Mouse (Mus musculus): ENCODE data around the gene Zfp687. TPM values are rescaled to one million over a fixed set of nuclear protein-coding genes. Genes with fewer than 3 reads are reported as not detected.

Gene Zfp687
- total and polyA plus RNA-seq, 2 experiments from 2014 or later = 8.3 to 15.0 TPM

- TF ChIP-seq EP300 (IDR thresholded peaks at IDR 0.05; ENCODE audit: low read depth) (no peak), CTCF (IDR thresholded peaks at IDR 0.05; ENCODE audit: low read depth) (peak; percentile 72)
- Histone ChIP-seq H3K4me2 (ENCODE audit: low read depth, low read length) (no peak overlapping the region), H3K9me3 (replicated peaks; ENCODE audit: control insufficient read depth, low read length) (no peaks in the 10 kb centered on the region), H3K9ac (replicated peaks; ENCODE audit: low read depth, low read length) (no peak overlapping the region), H3K27ac (ENCODE audit: low read depth) (no peak overlapping the region), H3K4me1 (ENCODE audit: control insufficient read depth, insufficient read depth) (peaks cover 19% of the 10 kb centered on the region), H3K4me3 (ENCODE audit: low read depth, low read length) (no peak overlapping the region), H3K27me3 (ENCODE audit: control insufficient read depth, insufficient read depth, low read length) (no peaks in the 10 kb centered on the region), H3K36me3 (replicated peaks; ENCODE audit: control insufficient read depth, insufficient read depth, low read length) (peaks cover 8% of the 10 kb centered on the region)
- ATAC-seq (ENCODE audit: insufficient read depth, low read depth) (peak; percentile 57), DNase-seq (ENCODE audit: low spot score) (peak; percentile 82)
- 31% methylated on average over 3 of the region's 3 CpGs for WGBS
Measured at GRCm38 (mm10) chr3:95053701-95054100, 38.5 kb upstream of the Zfp687 start.

- WGBS = 37% methylated on average over 1 of the region's 1 CpGs
Measured at GRCm38 (mm10) chr3:95052959-95053358, 37.7 kb upstream of the Zfp687 start.

GRCm38 (mm10) chr3:95047914-95048313, 32.7 kb upstream of the Zfp687 start:
- no peaks in the 10 kb centered on the region for H3K27me3 ChIP-seq (ENCODE audit: control insufficient read depth, insufficient read depth, low read length)
- H3K4me2 ChIP-seq (ENCODE audit: low read depth, low read length) = no peak overlapping the region
- no peaks in the 10 kb centered on the region for H3K9me3 ChIP-seq (replicated peaks; ENCODE audit: control insufficient read depth, low read length)
- H3K4me1 ChIP-seq (ENCODE audit: control insufficient read depth, insufficient read depth) = no peaks in the 10 kb centered on the region
- no peaks in the 10 kb centered on the region for H3K36me3 ChIP-seq (replicated peaks; ENCODE audit: control insufficient read depth, insufficient read depth, low read length)
- H3K27ac ChIP-seq (ENCODE audit: low read depth) = no peak overlapping the region
- no peak overlapping the region for H3K9ac ChIP-seq (replicated peaks; ENCODE audit: low read depth, low read length)
- H3K4me3 ChIP-seq (ENCODE audit: low read depth, low read length) = no peak overlapping the region
- DNase-seq (ENCODE audit: low spot score) (no peak), ATAC-seq (ENCODE audit: insufficient read depth, low read depth) (no peak)
- WGBS = 53% methylated on average over 3 of the region's 3 CpGs
- TF ChIP-seq CTCF (IDR thresholded peaks at IDR 0.05; ENCODE audit: low read depth) (no peak), EP300 (IDR thresholded peaks at IDR 0.05; ENCODE audit: low read depth) (no peak)

More at GRCm38 (mm10) chr3:95052959-95053358, 37.7 kb upstream of the Zfp687 start:
- H3K36me3 ChIP-seq (replicated peaks; ENCODE audit: control insufficient read depth, insufficient read depth, low read length) = peaks cover under 1% of the 10 kb centered on the region; the same call in 1 of the 2 replicates
- H3K9me3 ChIP-seq (replicated peaks; ENCODE audit: control insufficient read depth, low read length) = no peaks in the 10 kb centered on the region
- ATAC-seq (ENCODE audit: insufficient read depth, low read depth) (no peak), DNase-seq (ENCODE audit: low spot score) (peak; percentile 41)
- H3K9ac ChIP-seq (replicated peaks; ENCODE audit: low read depth, low read length) = no peak overlapping the region
- H3K27ac ChIP-seq (ENCODE audit: low read depth) = no peak overlapping the region
- no peaks in the 10 kb centered on the region for H3K27me3 ChIP-seq (ENCODE audit: control insufficient read depth, insufficient read depth, low read length)
- H3K4me2 ChIP-seq (ENCODE audit: low read depth, low read length) = no peak overlapping the region
- TF ChIP-seq EP300 (IDR thresholded peaks at IDR 0.05; ENCODE audit: low read depth) (no peak), CTCF (IDR thresholded peaks at IDR 0.05; ENCODE audit: low read depth) (peak; percentile 81)
- peaks cover 19% of the 10 kb centered on the region for H3K4me1 ChIP-seq (ENCODE audit: control insufficient read depth, insufficient read depth)
- H3K4me3 ChIP-seq (ENCODE audit: low read depth, low read length) = no peak overlapping the region

- Histone ChIP-seq H3K4me1 (ENCODE audit: control insufficient read depth, insufficient read depth) (peaks cover 2% of the 10 kb centered on the region; the same call in 1 of the 2 replicates), H3K27ac (ENCODE audit: low read depth) (no peak overlapping the region), H3K36me3 (replicated peaks; ENCODE audit: control insufficient read depth, insufficient read depth, low read length) (no peaks in the 10 kb centered on the region), H3K9me3 (replicated peaks; ENCODE audit: control insufficient read depth, low read length) (no peaks in the 10 kb centered on the region), H3K9ac (replicated peaks; ENCODE audit: low read depth, low read length) (no peak overlapping the region), H3K4me3 (ENCODE audit: low read depth, low read length) (no peak overlapping the region), H3K27me3 (ENCODE audit: control insufficient read depth, insufficient read depth, low read length) (no peaks in the 10 kb centered on the region), H3K4me2 (ENCODE audit: low read depth, low read length) (no peak overlapping the region)
- ATAC-seq (ENCODE audit: insufficient read depth, low read depth) = no peak
- TF ChIP-seq EP300 (IDR thresholded peaks at IDR 0.05; ENCODE audit: low read depth) (no peak), CTCF (IDR thresholded peaks at IDR 0.05; ENCODE audit: low read depth) (no peak)
- WGBS = 71% methylated on average over 11 of the region's 11 CpGs
- no peak for DNase-seq (ENCODE audit: low spot score)
Measured at GRCm38 (mm10) chr3:95046462-95047057, 31.3 kb upstream of the Zfp687 start.

GRCm38 (mm10) chr3:95043251-95043650, 28.0 kb upstream of the Zfp687 start:
- H3K9me3 ChIP-seq (replicated peaks; ENCODE audit: control insufficient read depth, low read length) = no peaks in the 10 kb centered on the region
- no peak overlapping the region for H3K4me2 ChIP-seq (ENCODE audit: low read depth, low read length)
- ATAC-seq (ENCODE audit: insufficient read depth, low read depth) = no peak
- H3K27me3 ChIP-seq (ENCODE audit: control insufficient read depth, insufficient read depth, low read length) = no peaks in the 10 kb centered on the region
- H3K36me3 ChIP-seq (replicated peaks; ENCODE audit: control insufficient read depth, insufficient read depth, low read length) = 0 out of 2 replicates have a peak, but pooled peaks cover 4% of the 10 kb centered on the region
- H3K4me1 ChIP-seq (ENCODE audit: control insufficient read depth, insufficient read depth) = peaks cover 6% of the 10 kb centered on the region; the same call in 1 of the 2 replicates
- DNase-seq (ENCODE audit: low spot score) = no peak
- H3K9ac ChIP-seq (replicated peaks; ENCODE audit: low read depth, low read length) = no peak overlapping the region
- no peak overlapping the region for H3K27ac ChIP-seq (ENCODE audit: low read depth)
- WGBS = 64% methylated on average over 6 of the region's 6 CpGs
- TF ChIP-seq CTCF (IDR thresholded peaks at IDR 0.05; ENCODE audit: low read depth) (no peak), EP300 (IDR thresholded peaks at IDR 0.05; ENCODE audit: low read depth) (no peak)
- H3K4me3 ChIP-seq (ENCODE audit: low read depth, low read length) = no peak overlapping the region

- Histone ChIP-seq H3K4me2 (ENCODE audit: low read depth, low read length) (peak overlapping the region; percentile 57), H3K4me3 (ENCODE audit: low read depth, low read length) (peak overlapping the region; percentile 85), H3K27me3 (ENCODE audit: control insufficient read depth, insufficient read depth, low read length) (no peaks in the 10 kb centered on the region), H3K27ac (ENCODE audit: low read depth) (peak overlapping the region; percentile 22; the same call in 1 of the 2 replicates), H3K36me3 (replicated peaks; ENCODE audit: control insufficient read depth, insufficient read depth, low read length) (0 out of 2 replicates have a peak, but pooled peaks cover 4% of the 10 kb centered on the region), H3K9ac (replicated peaks; ENCODE audit: low read depth, low read length) (no peak overlapping the region), H3K9me3 (replicated peaks; ENCODE audit: control insufficient read depth, low read length) (no peaks in the 10 kb centered on the region), H3K4me1 (ENCODE audit: control insufficient read depth, insufficient read depth) (peaks cover 6% of the 10 kb centered on the region; the same call in 1 of the 2 replicates)
- DNase-seq (ENCODE audit: low spot score) (no peak), ATAC-seq (ENCODE audit: insufficient read depth, low read depth) (peak; percentile 37)
- TF ChIP-seq EP300 (IDR thresholded peaks at IDR 0.05; ENCODE audit: low read depth) (0 out of 2 replicates have a peak, but pooled peaks have one; percentile 28), CTCF (IDR thresholded peaks at IDR 0.05; ENCODE audit: low read depth) (no peak)
- 13% methylated on average over 7 of the region's 7 CpGs for WGBS
Measured at GRCm38 (mm10) chr3:95042838-95043229, 27.6 kb upstream of the Zfp687 start.
